Mouse (Mus musculus) inflammation-experienced regulatory T-cells (primary cell): ENCODE measurements around the gene Fam209. TPM values are rescaled to one million over a fixed set of nuclear protein-coding genes. Genes with fewer than 3 reads are reported as not detected.

ENCODE experiments used
- polyA plus RNA-seq, 2 experiments: library from polyadenylated mRNA; unstranded; fragments of 100-300 nt; shearing (Covaris generic); gene quantifications; one replicate each; pipeline ENCODE4 v1.2.1; 2017

The Fam209 gene
- under 1 TPM; 0.83 to 0.84 TPM for polyA plus RNA-seq

GRCm38 (mm10) chr2:172472318-172472717 is at the start of gene Fam209:
TSS of gene Fam209 (plus strand) at chr2:172472520.

GRCm38 (mm10) chr2:172439843-172440639 is 32.3 kb upstream of the Fam209 start, which contains the start of gene Rtf2:
TSS of gene Rtf2 (plus strand) at chr2:172440556.

GRCm38 (mm10) chr2:172458496-172458895 is 13.8 kb upstream of the Fam209 start, which contains the start of gene Gcnt7:
TSS of gene Gcnt7 (minus strand) at chr2:172458596.

Other genes with a start within 250 kb of the Fam209 start
- gene Mc3r, start 224.0 kb upstream of the Fam209 start, polyA plus RNA-seq, result 1 to 10 TPM in 1 of 2 experiments, under 1 TPM in 1; 0.28 to 1.2 TPM
- gene Fam210b, start 127.0 kb upstream of the Fam209 start, polyA plus RNA-seq, result 10 to 100 TPM; 15.0 to 31.0 TPM
- gene Aurka, start 102.0 kb upstream of the Fam209 start, polyA plus RNA-seq, result 1 to 10 TPM; 3.1 to 3.2 TPM
- gene Cstf1, start 101.8 kb upstream of the Fam209 start, polyA plus RNA-seq, result 10 to 100 TPM; 25.2 to 27.6 TPM
- gene Cass4, start 78.7 kb upstream of the Fam209 start, polyA plus RNA-seq, result 1 to 10 TPM; 2.6 to 9.9 TPM
- 100 to 1,000 TPM; 121 to 128 TPM for gene Rtf2, start 32.0 kb upstream of the Fam209 start, polyA plus RNA-seq
- 1 to 10 TPM; 2.7 to 3.4 TPM for gene Gcnt7, start 13.9 kb upstream of the Fam209 start, polyA plus RNA-seq
- under 1 TPM; 0.14 to 0.32 TPM for gene Tfap2c, start 77.1 kb downstream of the Fam209 start, polyA plus RNA-seq